Mouse (Mus musculus) liver, embryonic 16.5 days (tissue): ENCODE results near the gene Zc3h7b. TPM values are rescaled to one million over a fixed set of nuclear protein-coding genes. Genes with fewer than 3 reads are reported as not detected.
A peak's percentile ranks its signal among the peaks of the same experiment; 100 is the strongest.

Source experiments
- ATAC-seq: fragments of 200-750 bp; cut with Nextera tagmentation; 2 replicates; pipeline ENCODE4 v1.8.0; 2017; ENCODE audit warnings: low read depth, mild to moderate bottlenecking, moderate number of reproducible peaks, moderate library complexity
- H3K27ac ChIP-seq: fragments of 300-500 bp; sonication (generic); 2 replicates; pipeline ENCODE4 v1.5.1; 2014; ENCODE audit warnings: mild to moderate bottlenecking, low read length
- H3K27me3 ChIP-seq: fragments of 300-500 bp; sonication (generic); 2 replicates; pipeline ENCODE4 v1.6.1; 2014; ENCODE audit warnings: low read depth, low read length, mixed read lengths; ENCODE audit not compliant: control insufficient read depth, insufficient read depth
- H3K36me3 ChIP-seq: fragments of 300-500 bp; sonication (generic); 2 replicates; pipeline ENCODE4 v1.6.1; 2014; ENCODE audit warnings: mild to moderate bottlenecking; ENCODE audit not compliant: control insufficient read depth, insufficient read depth
- H3K4me1 ChIP-seq: fragments of 300-500 bp; sonication (generic); 2 replicates; pipeline ENCODE4 v1.6.1; 2014; ENCODE audit warnings: low read depth, low read length, mixed read lengths; ENCODE audit not compliant: control insufficient read depth
- H3K4me2 ChIP-seq: fragments of 300-500 bp; sonication (generic); 2 replicates; pipeline ENCODE4 v1.6.1; 2014; ENCODE audit warnings: low read depth, low read length, mixed read lengths
- H3K4me3 ChIP-seq: fragments of 300-500 bp; sonication (generic); 2 replicates; pipeline ENCODE4 v1.5.1; 2014; ENCODE audit warnings: low read depth, mild to moderate bottlenecking, low read length
- H3K9ac ChIP-seq: fragments of 300-500 bp; sonication (generic); 2 replicates; pipeline ENCODE4 v1.6.1; 2014; ENCODE audit warnings: low read depth, low read length
- H3K9me3 ChIP-seq: fragments of 300-500 bp; sonication (generic); replicated peaks from 2 replicates; pipeline ENCODE4 v1.6.1; 2016; ENCODE audit warnings: low read length; ENCODE audit not compliant: control insufficient read depth
- WGBS: fragments of 180-500 bp; shearing (Covaris S2); extraction: QIAGEN DNeasy Blood & Tissue Kit; methylation state at CpG from one replicate; pipeline ENCODE4 v1.1.7; 2014; ENCODE audit not compliant: insufficient replicate concordance; 5-methylcytosine and 5-hydroxymethylcytosine counted together
- polyA plus RNA-seq: library from polyadenylated mRNA; unstranded; fragments of >200 nt; fragmentation: Nextera tagmentation; extraction: Ambion mirVana; gene quantifications from 2 replicates; pipeline ENCODE4 v1.2.1, GENCODE M21; 2015

Zc3h7b gene
- polyA plus RNA-seq, 1 experiment from 2014 or later = 4.6 TPM

DNA sequence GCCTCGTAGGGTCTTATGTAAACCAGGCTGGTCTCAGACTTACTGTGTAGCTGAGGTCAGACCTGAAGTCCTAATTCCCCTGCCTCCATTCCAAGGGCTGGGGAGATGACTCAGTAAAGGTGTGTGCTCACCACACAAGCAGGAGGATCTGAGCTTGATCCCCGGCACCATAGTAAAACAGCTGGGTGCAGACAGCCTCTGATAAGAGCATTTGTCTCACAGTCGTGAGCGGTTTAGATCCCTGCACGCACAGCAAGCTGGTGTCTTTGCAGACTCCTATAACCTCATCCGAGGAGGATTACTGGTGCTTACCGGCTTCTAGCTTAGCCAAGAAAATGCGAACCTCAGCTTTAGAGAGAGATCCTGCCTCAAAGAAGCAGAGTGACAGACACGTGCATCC lies 8.8 kb downstream of the Zc3h7b start:
- WGBS = 60% methylated on average over 9 of the region's 9 CpGs
- Histone ChIP-seq H3K4me3 (no peak overlapping the region), H3K36me3 (no peaks in the 10 kb centered on the region), H3K4me1 (peaks cover 5% of the 10 kb centered on the region), H3K27me3 (no peaks in the 10 kb centered on the region), H3K27ac (no peak overlapping the region), H3K9ac (no peak overlapping the region), H3K4me2 (no peak overlapping the region), H3K9me3 (no peaks in the 10 kb centered on the region)
- ATAC-seq = no peak

- H3K36me3 ChIP-seq = no peaks in the 10 kb centered on the region
- H3K4me1 ChIP-seq = peaks cover 16% of the 10 kb centered on the region
- H3K27ac ChIP-seq = no peak overlapping the region
- ATAC-seq = no peak
- no peaks in the 10 kb centered on the region for H3K9me3 ChIP-seq
- no peak overlapping the region for H3K9ac ChIP-seq
- WGBS = 83% methylated on average over 5 of the region's 5 CpGs
- no peaks in the 10 kb centered on the region for H3K27me3 ChIP-seq
- no peak overlapping the region for H3K4me3 ChIP-seq
- no peak overlapping the region for H3K4me2 ChIP-seq
Measured at GRCm38 (mm10) chr15:81758701-81759100, 13.8 kb downstream of the Zc3h7b start.

- WGBS = 38% methylated on average over 3 of the region's 3 CpGs
- H3K27ac ChIP-seq = no peak overlapping the region; the same call in 1 of the 2 replicates
- H3K9me3 ChIP-seq = no peaks in the 10 kb centered on the region
- no peak overlapping the region for H3K4me3 ChIP-seq
- no peak overlapping the region for H3K9ac ChIP-seq
- no peaks in the 10 kb centered on the region for H3K27me3 ChIP-seq
- ATAC-seq = peak; percentile 60
- peaks cover 21% of the 10 kb centered on the region for H3K4me1 ChIP-seq
- no peak overlapping the region for H3K4me2 ChIP-seq
- H3K36me3 ChIP-seq = no peaks in the 10 kb centered on the region
Measured at GRCm38 (mm10) chr15:81759542-81759941, 14.7 kb downstream of the Zc3h7b start.

DNA sequence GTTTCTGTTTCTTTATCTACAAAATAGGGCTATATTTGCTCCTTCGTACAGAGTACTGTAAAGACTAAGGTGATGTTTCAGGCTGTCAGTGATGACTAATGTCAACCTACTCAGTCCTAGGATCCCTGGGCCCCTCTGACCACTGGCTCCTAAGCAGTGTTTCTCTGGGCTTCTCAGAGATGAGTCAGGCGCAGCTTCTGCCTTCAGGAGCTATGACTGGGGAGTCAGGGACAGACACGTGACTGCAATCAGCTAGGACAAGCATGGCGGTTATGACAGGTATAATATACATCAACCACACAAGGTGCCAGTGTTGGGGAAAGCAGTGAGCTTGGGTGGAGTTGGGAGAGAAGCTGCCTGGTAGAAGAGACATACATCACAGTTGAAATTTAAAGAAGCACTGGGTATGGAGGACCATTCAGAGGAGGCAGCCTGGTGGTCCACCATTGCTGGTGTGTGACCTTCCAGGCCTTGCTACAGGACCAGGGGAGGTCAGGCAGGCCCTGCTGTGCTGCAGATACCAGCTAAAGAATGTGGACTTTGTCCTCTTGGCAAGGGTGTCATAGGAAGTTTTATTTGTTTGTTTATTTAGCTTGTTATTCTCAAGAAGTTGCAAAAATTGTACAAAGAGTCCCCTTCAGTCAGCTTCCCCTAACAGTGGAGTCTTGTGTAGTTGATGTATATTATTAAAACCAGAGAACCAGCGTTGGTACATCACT lies 15.7 kb downstream of the Zc3h7b start:
- Histone ChIP-seq H3K4me3 (no peak overlapping the region), H3K27me3 (no peaks in the 10 kb centered on the region), H3K4me1 (peaks cover 28% of the 10 kb centered on the region), H3K36me3 (no peaks in the 10 kb centered on the region), H3K27ac (no peak overlapping the region), H3K9ac (no peak overlapping the region), H3K4me2 (no peak overlapping the region), H3K9me3 (no peaks in the 10 kb centered on the region)
- 69% methylated on average over 5 of the region's 5 CpGs for WGBS
- no peak for ATAC-seq

DNA sequence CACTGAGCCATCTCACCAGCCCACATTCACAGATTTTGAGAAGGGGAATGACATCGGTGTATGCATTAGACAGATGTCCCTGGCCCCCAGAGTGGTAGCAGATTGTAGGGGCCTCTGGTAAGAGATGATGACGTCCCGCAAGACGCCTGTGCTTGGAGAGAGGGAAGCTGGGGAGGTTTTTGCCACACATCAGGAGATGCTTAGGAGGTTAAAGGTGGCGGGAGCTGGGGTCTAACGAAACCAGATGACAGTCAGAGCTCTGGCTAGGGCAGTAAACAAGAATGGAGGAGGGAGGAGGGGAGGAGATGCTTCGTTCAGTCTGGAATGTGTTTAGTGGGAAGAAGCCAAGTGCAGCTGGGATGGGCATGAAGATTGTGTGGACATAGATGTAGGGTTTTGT lies 16.5 kb downstream of the Zc3h7b start:
- Histone ChIP-seq H3K4me3 (no peak overlapping the region), H3K36me3 (no peaks in the 10 kb centered on the region), H3K9ac (no peak overlapping the region), H3K9me3 (no peaks in the 10 kb centered on the region), H3K4me2 (no peak overlapping the region), H3K27ac (no peak overlapping the region), H3K4me1 (peaks cover 33% of the 10 kb centered on the region), H3K27me3 (no peaks in the 10 kb centered on the region)
- WGBS = 87% methylated on average over 7 of the region's 7 CpGs
- no peak for ATAC-seq

- Histone ChIP-seq H3K36me3 (no peaks in the 10 kb centered on the region), H3K4me1 (peaks cover 33% of the 10 kb centered on the region), H3K4me2 (no peak overlapping the region), H3K9ac (no peak overlapping the region), H3K27me3 (no peaks in the 10 kb centered on the region), H3K4me3 (no peak overlapping the region), H3K9me3 (no peaks in the 10 kb centered on the region), H3K27ac (no peak overlapping the region)
- ATAC-seq = no peak
- 72% methylated on average over 3 of the region's 3 CpGs for WGBS
Measured at GRCm38 (mm10) chr15:81761959-81762358, 17.1 kb downstream of the Zc3h7b start.

- Histone ChIP-seq H3K27me3 (no peaks in the 10 kb centered on the region), H3K9ac (no peak overlapping the region), H3K4me1 (peaks cover 31% of the 10 kb centered on the region), H3K36me3 (no peaks in the 10 kb centered on the region), H3K27ac (no peak overlapping the region), H3K9me3 (no peaks in the 10 kb centered on the region), H3K4me3 (no peak overlapping the region), H3K4me2 (no peak overlapping the region; the same call in 1 of the 2 replicates)
- ATAC-seq = peak; percentile 59; the same call in 1 of the 2 replicates
- 37% methylated on average over 6 of the region's 6 CpGs for WGBS
Measured at GRCm38 (mm10) chr15:81764573-81764972, 19.7 kb downstream of the Zc3h7b start.

- Histone ChIP-seq H3K27ac (no peak overlapping the region), H3K4me1 (peaks cover 20% of the 10 kb centered on the region), H3K4me2 (no peak overlapping the region), H3K9ac (no peak overlapping the region), H3K4me3 (no peak overlapping the region), H3K9me3 (no peaks in the 10 kb centered on the region), H3K36me3 (no peaks in the 10 kb centered on the region), H3K27me3 (no peaks in the 10 kb centered on the region)
- 40% methylated on average over 9 of the region's 9 CpGs for whole genome bisulfite sequencing
- ATAC-seq = no peak
Measured at GRCm38 (mm10) chr15:81765651-81766050, 20.8 kb downstream of the Zc3h7b start.

- Histone ChIP-seq H3K36me3 (no peaks in the 10 kb centered on the region), H3K4me1 (peaks cover 19% of the 10 kb centered on the region), H3K4me2 (no peak overlapping the region), H3K27me3 (no peaks in the 10 kb centered on the region), H3K9ac (no peak overlapping the region), H3K4me3 (no peak overlapping the region), H3K9me3 (no peaks in the 10 kb centered on the region), H3K27ac (no peak overlapping the region)
- no peak for ATAC-seq
- WGBS = 82% methylated on average over 5 of the region's 5 CpGs
Measured at GRCm38 (mm10) chr15:81766439-81766838, 21.6 kb downstream of the Zc3h7b start.
